Mouse (Mus musculus) stomach, postnatal 0 days (tissue): ENCODE results near the gene Abcc9.
A peak's percentile ranks its signal among the peaks of the same experiment; 100 is the strongest.

Experiments
- CTCF ChIP-seq: IDR thresholded peaks from 2 replicates; pipeline ENCODE4 v1.5.1; 2016; ENCODE audit warnings: antibody characterized with exemption, low read depth, mild to moderate bottlenecking, moderate library complexity
- EP300 ChIP-seq: optimal IDR thresholded peaks from 2 replicates; pipeline ENCODE3; 2016; ENCODE audit warnings: antibody characterized with exemption

DNA sequence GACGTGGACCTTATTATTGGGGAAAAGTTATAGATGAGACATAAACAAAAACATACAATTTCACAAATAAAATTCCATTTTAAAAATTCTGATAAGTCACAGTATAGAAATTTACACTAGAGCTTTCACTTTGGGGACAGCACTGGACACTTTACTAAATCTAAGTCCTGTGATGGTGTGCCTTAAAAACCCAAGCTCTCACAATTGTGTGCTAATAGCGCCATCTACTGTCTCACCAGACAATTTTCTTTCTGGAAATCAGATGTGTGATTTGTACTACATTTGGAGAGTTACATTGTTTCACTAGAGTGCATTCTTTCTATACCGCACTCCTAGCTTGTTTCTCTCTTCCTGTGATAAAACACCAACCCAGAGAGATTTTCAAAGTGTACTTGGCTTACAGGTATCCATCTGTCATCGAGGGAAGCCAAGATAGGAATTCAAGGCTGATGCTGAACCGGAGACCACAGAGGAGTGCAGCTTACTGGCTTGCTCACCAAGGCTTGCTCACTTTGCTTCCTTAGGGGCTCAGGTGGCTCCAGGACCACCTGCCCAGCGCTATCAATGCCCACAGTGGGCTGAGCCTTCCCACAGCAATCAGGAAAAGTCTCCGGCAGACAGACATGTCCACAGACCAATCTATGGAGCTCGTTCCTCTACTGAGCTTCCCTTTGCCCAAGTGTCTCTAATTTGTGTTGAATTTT is 33.3 kb upstream of the Abcc9 start:
- TF ChIP-seq CTCF (peak; percentile 89), EP300 (no peak)
